Mouse (Mus musculus) liver, adult 2 months (tissue): ENCODE measurements around the gene Ang2.

ENCODE experiments used
- CTCF ChIP-seq: fragments of 200-500 bp; IDR thresholded peaks from 2 replicates; pipeline ENCODE4 v1.5.1; 2011; ENCODE audit warnings: low read depth, low read length, control low read depth
- POLR2A ChIP-seq: fragments of 200-500 bp; IDR thresholded peaks from 2 replicates; pipeline ENCODE4 v1.6.1; 2011; ENCODE audit warnings: low read length, control low read depth; ENCODE audit not compliant: insufficient read depth; ENCODE audit errors: extremely low read depth

- TF ChIP-seq POLR2A (no peak), CTCF (peak; percentile 62)
Measured at GRCm38 (mm10) chr14:51240899-51241298, 42.0 kb upstream of the Ang2 start.
